Mouse (Mus musculus) C2C12 (cell line): ENCODE measurements around the gene Ppfia4. TPM values are rescaled to one million over a fixed set of nuclear protein-coding genes. Genes with fewer than 3 reads are reported as not detected.

Experiments used
- H3K27me3 ChIP-seq: one replicate; pipeline ENCODE4 v1.6.1; 2011; ENCODE audit not compliant: control insufficient read depth, insufficient read depth, insufficient read length
- H3K36me3 ChIP-seq: one replicate; pipeline ENCODE4 v1.6.1; 2011; ENCODE audit not compliant: control insufficient read depth, insufficient read depth
- H3K4me3 ChIP-seq: one replicate; pipeline ENCODE4 v1.5.1; 2011; ENCODE audit warnings: mild to moderate bottlenecking, control low read depth; ENCODE audit not compliant: poor library complexity, insufficient read depth, severe bottlenecking
- H3K79me2 ChIP-seq: one replicate; pipeline ENCODE4 v1.6.1; 2011; ENCODE audit not compliant: control insufficient read depth, insufficient read depth
- H3K79me3 ChIP-seq: one replicate; pipeline ENCODE4 v1.6.1; 2011; ENCODE audit warnings: low read depth, control low read depth
- H3ac ChIP-seq: one replicate; pipeline ENCODE3; 2011; ENCODE audit warnings: low read depth; ENCODE audit not compliant: control insufficient read depth, insufficient read length
- CEBPB ChIP-seq: IDR thresholded peaks from one replicate; pipeline ENCODE4 v1.6.1; 2011; ENCODE audit warnings: low read depth, mild to moderate bottlenecking, control low read depth, moderate library complexity
- CTCF ChIP-seq: IDR thresholded peaks from one replicate; pipeline ENCODE4 v1.5.1; 2011; ENCODE audit not compliant: control insufficient read depth, insufficient read depth, insufficient read length
- FOSL1 ChIP-seq: IDR thresholded peaks from one replicate; pipeline ENCODE4 v1.8.0; 2011; ENCODE audit warnings: mild to moderate bottlenecking, low read length; ENCODE audit not compliant: poor library complexity, insufficient read depth, severe bottlenecking
- MAX ChIP-seq: IDR thresholded peaks from one replicate; pipeline ENCODE4 v1.6.1; 2011; ENCODE audit warnings: mild to moderate bottlenecking, control low read depth
- MYOD1 ChIP-seq: IDR thresholded peaks from one replicate; pipeline ENCODE4 v1.6.1; 2011; ENCODE audit warnings: low read depth; ENCODE audit not compliant: control insufficient read depth, insufficient read length
- MYOG ChIP-seq: IDR thresholded peaks from one replicate; pipeline ENCODE4 v1.6.1; 2011; ENCODE audit not compliant: control insufficient read depth, insufficient read length; ENCODE audit errors: extremely low read depth
- USF1 ChIP-seq: IDR thresholded peaks from one replicate; pipeline ENCODE4 v1.6.1; 2011; ENCODE audit warnings: low read depth, mild to moderate bottlenecking, control low read depth, moderate library complexity
- polyA plus RNA-seq: library from polyadenylated mRNA; unstranded; fragments of >200 nt; fragmentation: generic; extraction: Trizol; gene quantifications from one replicate; pipeline ENCODE4 v1.2.1, GENCODE M21; 2012; ENCODE audit warnings: missing spikeins

The Ppfia4 gene
- polyA plus RNA-seq, 1 experiment = 0.35 TPM

- Histone ChIP-seq H3K79me3 (no peaks in the 10 kb centered on the region), H3K36me3 (no peaks in the 10 kb centered on the region), H3K79me2 (no peaks in the 10 kb centered on the region), H3ac (no peak overlapping the region), H3K27me3 (no peaks in the 10 kb centered on the region), H3K4me3 (no peak overlapping the region)
- no peak for TF ChIP-seq USF1
- no peak for TF ChIP-seq MAX
- TF ChIP-seq FOSL1 = no peak
- TF ChIP-seq MYOG = no peak
- TF ChIP-seq CTCF = no peak
- TF ChIP-seq CEBPB = no peak
- TF ChIP-seq MYOD1 = no peak
Measured at GRCm38 (mm10) chr1:134274483-134274920, 58.2 kb downstream of the Ppfia4 start.

- H3K36me3 ChIP-seq = no peaks in the 10 kb centered on the region
- TF ChIP-seq FOSL1 (no peak), USF1 (no peak), CTCF (no peak), MYOG (no peak), MAX (no peak), CEBPB (no peak)
- H3K79me2 ChIP-seq = no peaks in the 10 kb centered on the region
- H3K79me3 ChIP-seq = no peaks in the 10 kb centered on the region
- H3ac ChIP-seq = no peak overlapping the region
- no peak overlapping the region for H3K4me3 ChIP-seq
- H3K27me3 ChIP-seq = no peaks in the 10 kb centered on the region
Measured at GRCm38 (mm10) chr1:134273493-134274395, 59.0 kb downstream of the Ppfia4 start.

GRCm38 (mm10) chr1:134272754-134273250 lies 59.9 kb downstream of the Ppfia4 start:
- TF ChIP-seq MYOG = no peak
- no peak for TF ChIP-seq CTCF
- no peak for TF ChIP-seq FOSL1
- TF ChIP-seq USF1 = no peak
- H3K36me3 ChIP-seq = no peaks in the 10 kb centered on the region
- no peaks in the 10 kb centered on the region for H3K79me3 ChIP-seq
- H3ac ChIP-seq = no peak overlapping the region
- no peaks in the 10 kb centered on the region for H3K79me2 ChIP-seq
- no peak overlapping the region for H3K4me3 ChIP-seq
- H3K27me3 ChIP-seq = no peaks in the 10 kb centered on the region

GRCm38 (mm10) chr1:134270026-134270425 lies 62.7 kb downstream of the Ppfia4 start:
- Histone ChIP-seq H3ac (no peak overlapping the region), H3K36me3 (no peaks in the 10 kb centered on the region), H3K27me3 (no peaks in the 10 kb centered on the region), H3K4me3 (no peak overlapping the region), H3K79me3 (no peaks in the 10 kb centered on the region), H3K79me2 (no peaks in the 10 kb centered on the region)
- no peak for TF ChIP-seq CEBPB
- TF ChIP-seq MYOG = no peak
- no peak for TF ChIP-seq FOSL1
- no peak for TF ChIP-seq CTCF
- no peak for TF ChIP-seq USF1
- no peak for TF ChIP-seq MYOD1
- TF ChIP-seq MAX = no peak

GRCm38 (mm10) chr1:134265797-134266196 lies 66.9 kb downstream of the Ppfia4 start:
- no peak for TF ChIP-seq USF1
- TF ChIP-seq CTCF = no peak
- TF ChIP-seq MYOG = no peak
- TF ChIP-seq MYOD1 = no peak
- TF ChIP-seq CEBPB = no peak
- TF ChIP-seq MAX = no peak
- no peak for TF ChIP-seq FOSL1
- no peak overlapping the region for H3ac ChIP-seq
- no peaks in the 10 kb centered on the region for H3K27me3 ChIP-seq
- no peak overlapping the region for H3K4me3 ChIP-seq
- no peaks in the 10 kb centered on the region for H3K79me2 ChIP-seq
- H3K79me3 ChIP-seq = no peaks in the 10 kb centered on the region
- no peaks in the 10 kb centered on the region for H3K36me3 ChIP-seq
